Mouse (Mus musculus) neutrophil, adult 59 days (primary cell): ENCODE measurements around the gene Arhgef28. TPM values are rescaled to one million over a fixed set of nuclear protein-coding genes. Genes with fewer than 3 reads are reported as not detected.

Experiments used
- total RNA-seq, 2 experiments: library from RNA; stranded (reverse); gene quantifications; 1 replicate in 1 of 2; 2 replicates in 1 of 2; pipeline ENCODE4 v1.2.4; 2023

The Arhgef28 gene
- under 1 TPM; 0.42 to 0.84 TPM for total RNA-seq

GRCm38 (mm10) chr13:98205771-98206545 is at the start of gene Arhgef28:
Arhgef28 (minus strand) TSS chr13:98206439.

Other genes with a start within 250 kb of the Arhgef28 start
- 10 to 100 TPM; 13.0 to 22.1 TPM for gene Utp15, start 56.6 kb upstream of the Arhgef28 start, total RNA-seq
- gene Ankra2, start 56.6 kb upstream of the Arhgef28 start, total RNA-seq: 10 to 100 TPM; 19.2 to 22.2 TPM
- gene Gm21976, start 73.4 kb upstream of the Arhgef28 start, total RNA-seq: not detected
- 100 to 1,000 TPM; 248 to 272 TPM for gene Btf3, start 110.6 kb upstream of the Arhgef28 start, total RNA-seq
- not detected for gene Foxd1, start 147.8 kb upstream of the Arhgef28 start, total RNA-seq